Mouse (Mus musculus): ENCODE measurements around the gene Mroh7. TPM values are rescaled to one million over a fixed set of nuclear protein-coding genes. Genes with fewer than 3 reads are reported as not detected.
"Not testable (repeated sequence)": the region's sequence is repeated elsewhere in the genome, so short reads cannot be mapped to it uniquely, and the experiment has no call there.

Mroh7 gene
- polyA plus RNA-seq, 1 experiment from 2014 or later, result 0.12 TPM

GRCm38 (mm10) chr4:106736884-106737283, 6.2 kb upstream of the Mroh7 start:
- 77% methylated on average over 1 of the region's 1 CpGs for WGBS
- not testable (repeated sequence) for H3K27ac ChIP-seq; H3K27me3 ChIP-seq (ENCODE audit: poor library complexity, severe bottlenecking); H3K4me3 ChIP-seq; H3K36me3 ChIP-seq (replicated peaks); DNase-seq (ENCODE audit: extremely low spot score, low spot score); H3K9me3 ChIP-seq; H3K4me1 ChIP-seq

GRCm38 (mm10) chr4:106733636-106734035, 2.9 kb upstream of the Mroh7 start, which contains the start of gene Fam151a:
TSS of gene Fam151a (plus strand) at chr4:106733889.
- 57% methylated on average over 4 of the region's 4 CpGs for WGBS
- Histone ChIP-seq H3K4me1 (peaks cover 3% of the 10 kb centered on the region; the same call in 1 of the 2 replicates), H3K9me3 (no peaks in the 10 kb centered on the region), H3K27ac (no peak within 1 kb of the TSS), H3K36me3 (replicated peaks) (no peaks in the 10 kb centered on the region), H3K4me3 (no peak within 1 kb of the TSS), H3K27me3 (ENCODE audit: poor library complexity, severe bottlenecking) (no peaks in the 10 kb centered on the region)
- DNase-seq (ENCODE audit: extremely low spot score, low spot score), result no peak

- no peak for DNase-seq (ENCODE audit: extremely low spot score, low spot score)
- H3K36me3 ChIP-seq (replicated peaks), result no peaks in the 10 kb centered on the region
- WGBS, result 88% methylated on average over 4 of the region's 4 CpGs
- H3K27ac ChIP-seq, result no peak overlapping the region
- no peaks in the 10 kb centered on the region for H3K9me3 ChIP-seq
- H3K27me3 ChIP-seq (ENCODE audit: poor library complexity, severe bottlenecking), result no peaks in the 10 kb centered on the region; the same call in 1 of the 2 replicates
- H3K4me3 ChIP-seq, result no peak overlapping the region
- H3K4me1 ChIP-seq, result no peaks in the 10 kb centered on the region
Measured at GRCm38 (mm10) chr4:106720631-106721030, 10.1 kb downstream of the Mroh7 start.

GRCm38 (mm10) chr4:106713622-106714021, 17.1 kb downstream of the Mroh7 start:
- Histone ChIP-seq H3K27ac (no peak overlapping the region), H3K4me1 (peaks cover 4% of the 10 kb centered on the region; the same call in 1 of the 2 replicates), H3K4me3 (no peak overlapping the region), H3K9me3 (no peaks in the 10 kb centered on the region), H3K36me3 (replicated peaks) (no peaks in the 10 kb centered on the region), H3K27me3 (ENCODE audit: poor library complexity, severe bottlenecking) (peaks cover 6% of the 10 kb centered on the region; the same call in 1 of the 2 replicates)
- no peak for DNase-seq (ENCODE audit: extremely low spot score, low spot score)
- WGBS, result 90% methylated on average over 6 of the region's 6 CpGs

GRCm38 (mm10) chr4:106708408-106708807, 22.3 kb downstream of the Mroh7 start:
- Histone ChIP-seq H3K4me1 (peaks cover 30% of the 10 kb centered on the region), H3K9me3 (no peaks in the 10 kb centered on the region), H3K27ac (0 out of 2 replicates have a peak overlapping the region, but pooled peaks have one; percentile 16), H3K27me3 (ENCODE audit: poor library complexity, severe bottlenecking) (peaks cover 6% of the 10 kb centered on the region; the same call in 1 of the 2 replicates), H3K36me3 (replicated peaks) (no peaks in the 10 kb centered on the region), H3K4me3 (peak overlapping the region; percentile 4; the same call in 1 of the 2 replicates)
- peak; percentile 85 for DNase-seq (ENCODE audit: extremely low spot score, low spot score)
- WGBS, result 5% methylated on average over 8 of the region's 8 CpGs

- Histone ChIP-seq H3K4me3 (no peak overlapping the region), H3K36me3 (replicated peaks) (no peaks in the 10 kb centered on the region), H3K4me1 (peaks cover 30% of the 10 kb centered on the region), H3K27ac (0 out of 2 replicates have a peak overlapping the region, but pooled peaks have one; percentile 16), H3K27me3 (ENCODE audit: poor library complexity, severe bottlenecking) (peaks cover 8% of the 10 kb centered on the region), H3K9me3 (no peaks in the 10 kb centered on the region)
- 44% methylated on average over 5 of the region's 5 CpGs for WGBS
- no peak for DNase-seq (ENCODE audit: extremely low spot score, low spot score)
Measured at GRCm38 (mm10) chr4:106707957-106708356, 22.8 kb downstream of the Mroh7 start.

- WGBS, result 52% methylated on average over 8 of the region's 8 CpGs
- peak overlapping the region; percentile 76 for H3K27ac ChIP-seq
Measured at GRCm38 (mm10) chr4:106705096-106705665, 25.5 kb downstream of the Mroh7 start.

GRCm38 (mm10) chr4:106704416-106704815, 26.3 kb downstream of the Mroh7 start:
- H3K27me3 ChIP-seq (ENCODE audit: poor library complexity, severe bottlenecking), result peaks cover 14% of the 10 kb centered on the region
- H3K4me3 ChIP-seq, result no peak overlapping the region
- 74% methylated on average over 11 of the region's 11 CpGs for WGBS
- no peak for DNase-seq (ENCODE audit: extremely low spot score, low spot score)
- H3K36me3 ChIP-seq (replicated peaks), result no peaks in the 10 kb centered on the region
- H3K27ac ChIP-seq, result 0 out of 2 replicates have a peak overlapping the region, but pooled peaks have one; percentile 20
- no peaks in the 10 kb centered on the region for H3K9me3 ChIP-seq
- H3K4me1 ChIP-seq, result peaks cover 51% of the 10 kb centered on the region

More at GRCm38 (mm10) chr4:106705096-106705665, 25.5 kb downstream of the Mroh7 start:
- Histone ChIP-seq H3K36me3 (replicated peaks) (no peaks in the 10 kb centered on the region), H3K27me3 (ENCODE audit: poor library complexity, severe bottlenecking) (peaks cover 19% of the 10 kb centered on the region), H3K9me3 (no peaks in the 10 kb centered on the region), H3K4me3 (no peak overlapping the region), H3K4me1 (peaks cover 44% of the 10 kb centered on the region)
- peak; percentile 23 for DNase-seq (ENCODE audit: extremely low spot score, low spot score)

- WGBS, result 93% methylated on average over 10 of the region's 10 CpGs
- peaks cover 13% of the 10 kb centered on the region for H3K27me3 ChIP-seq (ENCODE audit: poor library complexity, severe bottlenecking)
- H3K4me3 ChIP-seq, result no peak overlapping the region
- no peak for DNase-seq (ENCODE audit: extremely low spot score, low spot score)
- H3K4me1 ChIP-seq, result peaks cover 51% of the 10 kb centered on the region
- no peaks in the 10 kb centered on the region for H3K36me3 ChIP-seq (replicated peaks)
- H3K9me3 ChIP-seq, result no peaks in the 10 kb centered on the region
- 0 out of 2 replicates have a peak overlapping the region, but pooled peaks have one; percentile 20 for H3K27ac ChIP-seq
Measured at GRCm38 (mm10) chr4:106703956-106704355, 26.8 kb downstream of the Mroh7 start.

- WGBS, result 57% methylated on average over 4 of the region's 4 CpGs
- no peaks in the 10 kb centered on the region for H3K36me3 ChIP-seq (replicated peaks)
- no peak for DNase-seq (ENCODE audit: extremely low spot score, low spot score)
- peaks cover 40% of the 10 kb centered on the region for H3K4me1 ChIP-seq
- H3K9me3 ChIP-seq, result no peaks in the 10 kb centered on the region
- no peak overlapping the region for H3K4me3 ChIP-seq
- no peak overlapping the region for H3K27ac ChIP-seq
- peaks cover 13% of the 10 kb centered on the region for H3K27me3 ChIP-seq (ENCODE audit: poor library complexity, severe bottlenecking)
Measured at GRCm38 (mm10) chr4:106700798-106701197, 29.9 kb downstream of the Mroh7 start.

- Histone ChIP-seq H3K9me3 (no peaks in the 10 kb centered on the region), H3K27ac (no peak overlapping the region)
- 21% methylated on average over 9 of the region's 9 CpGs for WGBS
Measured at GRCm38 (mm10) chr4:106699989-106700388, 30.7 kb downstream of the Mroh7 start.

GRCm38 (mm10) chr4:106693841-106694430, 36.8 kb downstream of the Mroh7 start:
- Histone ChIP-seq H3K27ac (no peak overlapping the region), H3K4me1 (no peaks in the 10 kb centered on the region; the same call in 1 of the 2 replicates), H3K36me3 (replicated peaks) (no peaks in the 10 kb centered on the region), H3K9me3 (no peaks in the 10 kb centered on the region), H3K4me3 (no peak overlapping the region), H3K27me3 (ENCODE audit: poor library complexity, severe bottlenecking) (peaks cover 8% of the 10 kb centered on the region; the same call in 1 of the 2 replicates)
- WGBS, result 83% methylated on average over 15 of the region's 15 CpGs
- no peak for DNase-seq (ENCODE audit: extremely low spot score, low spot score)

More at GRCm38 (mm10) chr4:106699989-106700388, 30.7 kb downstream of the Mroh7 start:
- Histone ChIP-seq H3K4me1 (peaks cover 32% of the 10 kb centered on the region), H3K36me3 (replicated peaks) (no peaks in the 10 kb centered on the region), H3K4me3 (no peak overlapping the region; the same call in 1 of the 2 replicates), H3K27me3 (ENCODE audit: poor library complexity, severe bottlenecking) (peaks cover 20% of the 10 kb centered on the region)
- peak; percentile 69 for DNase-seq (ENCODE audit: extremely low spot score, low spot score)

Data from forebrain, embryonic 10.5 days (tissue).